In the genomic region with DNA sequence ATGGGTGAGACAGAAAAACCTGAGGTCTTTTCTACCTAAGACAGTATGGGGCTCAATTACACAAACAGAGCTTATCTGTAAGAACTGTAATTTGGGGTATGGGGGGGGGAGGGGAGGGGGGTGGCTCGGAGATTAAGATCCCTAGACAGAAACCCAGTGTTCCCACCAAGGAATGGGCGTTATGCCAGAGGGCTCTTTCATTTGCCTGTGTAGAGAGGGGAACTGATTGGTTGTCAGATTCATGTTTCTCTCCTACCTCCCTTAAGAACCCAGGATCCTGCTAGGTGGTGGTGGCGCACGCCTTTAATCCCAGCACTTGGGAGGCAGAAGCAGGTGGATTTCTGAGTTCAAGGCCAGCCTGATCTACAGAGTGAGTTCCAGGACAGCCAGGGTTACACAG, we compare ENCODE assay signal across 13 mouse cellular contexts. TPM values are rescaled to one million over a fixed set of nuclear protein-coding genes. Genes with fewer than 3 reads are reported as not detected.
DNase-seq lines count a peak whose midpoint lies in the region; ATAC-seq lines count a peak whose summit lies in the region.
"Had no signal": no experiment of that assay in that cellular context is flagged by ENCODE, and none has a peak within 500 bp of the region (broad histone marks: within the 10 kb centered on the region; RNA-seq: fewer than 3 reads in every experiment).

No protein-coding gene starts in this region.

- H3K4me1 ChIP-seq in hindbrain, embryonic 10.5 days (replicated peaks), result peaks cover 13% of the 10 kb centered on the region
- H3K4me1 ChIP-seq in hindbrain, embryonic 11.5 days (replicated peaks; ENCODE audit: control insufficient read depth, insufficient read depth, low read length), result no peaks in the 10 kb centered on the region
- peaks cover 13% of the 10 kb centered on the region for H3K4me1 ChIP-seq in limb, embryonic 13.5 days

- ATAC-seq in hindbrain, embryonic 11.5 days (ENCODE audit: low FRiP score), result no peak
- ATAC-seq in limb, embryonic 13.5 days (ENCODE audit: low FRiP score, low read depth), result no peak
- no peak for ATAC-seq in megakaryocyte, adult 5-6 weeks (ENCODE audit: poor library complexity, severe bottlenecking)

- no peak for DNase-seq in hindbrain, embryonic 10.5 days (ENCODE audit: low spot score)
- no peak for DNase-seq in hindbrain, embryonic 11.5 days (ENCODE audit: low spot score)
- DNase-seq in right cerebral cortex, postnatal 4 days, result peak; percentile 24
- DNase-seq in right cerebral cortex, postnatal 36 days (ENCODE audit: low spot score in 2 of 2), result no peak
- no peak for DNase-seq in urinary bladder, postnatal 25 days (ENCODE audit: low spot score)
- DNase-seq in ovary, adult 18-20 months (ENCODE audit: low spot score), result no peak
- DNase-seq: adrenal gland, postnatal 14 days; lung, adult 2 months; thymus, adult 2 months had no signal

- no peaks in the 10 kb centered on the region for H3K9me3 ChIP-seq in hindbrain, embryonic 10.5 days
- H3K9me3 ChIP-seq in hindbrain, embryonic 11.5 days (ENCODE audit: control insufficient read depth, low read length), result no peaks in the 10 kb centered on the region
- 0 out of 2 replicates have a peak, but pooled peaks cover 4% of the 10 kb centered on the region for H3K9me3 ChIP-seq in limb, embryonic 13.5 days
- H3K9me3 ChIP-seq: embryonic facial prominence, embryonic 13.5 days had no signal

- H3K27ac ChIP-seq in hindbrain, embryonic 10.5 days, result no peak overlapping the region
- H3K27ac ChIP-seq in hindbrain, embryonic 11.5 days (ENCODE audit: low read depth, low read length), result no peak overlapping the region
- H3K27ac ChIP-seq in limb, embryonic 13.5 days, result peak overlapping the region; percentile 11; the same call in 1 of the 2 replicates

- peaks cover 69% of the 10 kb centered on the region for H3K36me3 ChIP-seq in hindbrain, embryonic 10.5 days
- 0 out of 2 replicates have a peak, but pooled peaks cover 2% of the 10 kb centered on the region for H3K36me3 ChIP-seq in hindbrain, embryonic 11.5 days (ENCODE audit: control insufficient read depth, insufficient read depth, low read length)
- H3K36me3 ChIP-seq in limb, embryonic 13.5 days, result peaks cover 41% of the 10 kb centered on the region

- WGBS in hindbrain, embryonic 10.5 days, result 63% methylated on average over 4 of the region's 4 CpGs
- 67% methylated on average over 4 of the region's 4 CpGs for WGBS in hindbrain, embryonic 11.5 days
- WGBS in limb, embryonic 13.5 days, result 53% methylated on average over 4 of the region's 4 CpGs

- H3K4me3 ChIP-seq in hindbrain, embryonic 10.5 days, result peak overlapping the region; percentile 21; the same call in 1 of the 2 replicates
- no peak overlapping the region for H3K4me3 ChIP-seq in hindbrain, embryonic 11.5 days (ENCODE audit: low read depth, low read length)
- no peak overlapping the region for H3K4me3 ChIP-seq in limb, embryonic 13.5 days
- H3K4me3 ChIP-seq: embryonic facial prominence, embryonic 13.5 days; kidney, embryonic 15.5 days had no signal

- no peak overlapping the region for H3K4me2 ChIP-seq in hindbrain, embryonic 11.5 days (replicated peaks; ENCODE audit: low read depth, low read length)
- H3K4me2 ChIP-seq in limb, embryonic 13.5 days (replicated peaks), result no peak overlapping the region

- no peaks in the 10 kb centered on the region for H3K27me3 ChIP-seq in hindbrain, embryonic 10.5 days (ENCODE audit: insufficient read depth, poor library complexity, severe bottlenecking)
- H3K27me3 ChIP-seq in hindbrain, embryonic 11.5 days (ENCODE audit: control insufficient read depth, insufficient read depth, low read length), result no peaks in the 10 kb centered on the region
- no peaks in the 10 kb centered on the region for H3K27me3 ChIP-seq in limb, embryonic 13.5 days
- H3K27me3 ChIP-seq: embryonic facial prominence, embryonic 13.5 days; kidney, embryonic 15.5 days had no signal

- H3K9ac ChIP-seq in hindbrain, embryonic 11.5 days (ENCODE audit: low read depth, low read length), result no peak overlapping the region
- 0 out of 2 replicates have a peak overlapping the region, but pooled peaks have one; percentile 35 for H3K9ac ChIP-seq in limb, embryonic 13.5 days
- H3K9ac ChIP-seq: kidney, embryonic 15.5 days had no signal

RNA-seq across cellular contexts. Expression of gene Ccdc32, which starts 9.7 kb away (rescaled TPM):
- 22.8 and 26.0 TPM in 2 replicates for polyA plus RNA-seq in hindbrain, embryonic 10.5 days (2016; fragmentation: Nextera tagmentation; extraction: Ambion mirVana)
- polyA plus RNA-seq in hindbrain, embryonic 11.5 days (2014; fragmentation: Nextera tagmentation; extraction: Ambion mirVana), result 23.3 and 25.8 TPM in 2 replicates
- 22.8 and 23.1 TPM in 2 replicates for polyA plus RNA-seq in limb, embryonic 13.5 days (2015; fragmentation: Nextera tagmentation; extraction: Ambion mirVana)
- total RNA-seq in megakaryocyte, adult 5-6 weeks (2015), result 10.7 and 12.2 TPM in 2 replicates
- total RNA-seq in megakaryocyte, adult 5-6 weeks (2017), result 14.1 and 16.3 TPM in 2 replicates

RNA-seq across cellular contexts. Expression of gene Rpusd2, which starts 15.1 kb away (rescaled TPM):
- 8.0 and 8.3 TPM in 2 replicates for polyA plus RNA-seq in hindbrain, embryonic 10.5 days (2016; fragmentation: Nextera tagmentation; extraction: Ambion mirVana)
- polyA plus RNA-seq in hindbrain, embryonic 11.5 days (2014; fragmentation: Nextera tagmentation; extraction: Ambion mirVana), result 6.6 and 7.2 TPM in 2 replicates
- 4.5 and 4.8 TPM in 2 replicates for polyA plus RNA-seq in limb, embryonic 13.5 days (2015; fragmentation: Nextera tagmentation; extraction: Ambion mirVana)
- total RNA-seq in megakaryocyte, adult 5-6 weeks (2015), result 2.5 and 2.8 TPM in 2 replicates
- 2.5 and 4.8 TPM in 2 replicates for total RNA-seq in megakaryocyte, adult 5-6 weeks (2017)

RNA-seq across cellular contexts. Expression of gene Knl1, which starts 27.4 kb away (rescaled TPM):
- polyA plus RNA-seq in hindbrain, embryonic 10.5 days (2016; fragmentation: Nextera tagmentation; extraction: Ambion mirVana), result 39.9 and 57.6 TPM in 2 replicates
- polyA plus RNA-seq in hindbrain, embryonic 11.5 days (2014; fragmentation: Nextera tagmentation; extraction: Ambion mirVana), result 37.2 and 47.9 TPM in 2 replicates
- polyA plus RNA-seq in limb, embryonic 13.5 days (2015; fragmentation: Nextera tagmentation; extraction: Ambion mirVana), result 54.7 and 56.3 TPM in 2 replicates
- total RNA-seq in megakaryocyte, adult 5-6 weeks (2015), result 65.3 and 69.5 TPM in 2 replicates
- 79.4 and 82.1 TPM in 2 replicates for total RNA-seq in megakaryocyte, adult 5-6 weeks (2017)
